Mouse (Mus musculus) kidney, adult 10 weeks (tissue): ENCODE measurements around the gene Ptafr. TPM values are rescaled to one million over a fixed set of nuclear protein-coding genes. Genes with fewer than 3 reads are reported as not detected.

ENCODE experiments used
- polyA plus RNA-seq: library from polyadenylated mRNA; stranded (reverse); fragments of 350-450 nt; fragmentation: Illumina TruSeq; extraction: RNeasy Lipid Tissue Mini Kit (QIAGEN cat#74804); gene quantifications from one replicate; pipeline ENCODE4 v1.2.3, GENCODE M21; 2014; ENCODE audit warnings: low read depth, low replicate concordance

Ptafr gene
- polyA plus RNA-seq = 0.24 TPM

DNA sequence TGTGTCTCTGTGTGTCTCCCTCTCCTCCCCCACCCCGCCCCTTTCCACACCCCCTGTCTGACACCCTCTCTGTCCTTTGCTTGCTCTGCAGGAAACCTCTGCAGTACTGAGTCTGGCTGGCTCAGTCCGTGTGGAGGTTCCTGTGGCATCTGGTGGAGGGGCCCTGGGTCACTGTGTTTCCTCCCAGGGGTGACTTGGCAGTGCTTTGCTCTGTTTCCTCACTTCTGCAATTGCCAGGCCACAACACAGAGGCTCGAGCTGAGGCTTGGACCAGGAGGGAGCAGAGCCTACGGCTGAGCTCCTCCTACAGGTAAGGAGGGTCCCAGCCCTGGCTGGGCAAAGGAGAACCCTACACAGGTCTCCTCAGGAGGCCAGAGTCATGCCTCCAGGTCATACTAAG is at the start of gene Ptafr:
TSS of gene Ptafr (plus strand) at position 103 of the 400 bp plus-strand sequence.

DNA sequence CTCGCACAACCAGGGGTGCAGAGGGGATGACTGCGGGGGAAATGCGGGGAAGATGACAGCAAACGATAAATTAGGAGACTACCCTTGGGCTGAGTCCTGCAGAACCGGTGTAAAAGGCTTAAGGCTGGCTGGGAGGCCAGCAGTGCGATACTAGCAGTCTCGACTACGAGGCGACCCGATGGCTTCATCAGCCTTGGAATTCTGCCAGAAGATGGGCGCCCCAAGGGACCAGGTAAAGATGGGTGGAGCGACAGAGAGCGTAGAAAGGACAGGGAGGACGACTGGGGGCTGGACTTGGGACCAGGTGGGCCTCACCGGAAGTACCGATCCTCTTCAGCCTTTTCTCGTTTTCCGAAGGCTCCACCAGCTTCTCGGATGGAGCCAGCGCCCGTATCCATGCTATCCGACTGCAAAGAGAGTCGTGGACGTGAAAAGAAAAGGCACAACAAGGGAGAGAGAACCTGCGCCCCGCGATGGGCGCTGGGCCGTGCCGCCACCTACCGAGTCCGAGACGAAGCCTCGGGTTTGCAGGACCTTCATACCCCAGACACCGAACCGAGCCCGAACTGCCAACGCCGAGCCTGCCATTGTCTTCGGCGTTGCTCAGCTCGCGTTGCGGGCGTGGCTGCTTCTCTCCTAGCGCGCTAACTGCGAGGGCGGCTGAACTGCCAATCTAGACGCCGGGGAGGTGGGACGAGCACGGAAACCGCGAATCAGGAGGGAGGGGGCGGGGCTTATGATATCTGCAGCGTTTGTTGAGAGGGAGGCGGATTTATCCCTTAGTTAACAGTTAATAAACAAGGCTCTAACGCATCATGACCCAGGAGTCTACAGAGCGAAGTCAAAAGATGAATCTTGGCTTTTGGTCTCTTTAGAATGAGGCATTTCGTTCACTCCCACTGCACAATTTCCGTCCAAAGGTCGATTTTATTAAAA is 30.6 kb upstream of the Ptafr start, which contains the start of gene Atpif1:
TSS of gene Atpif1 (minus strand) at position 679 of the 936 bp plus-strand sequence.

DNA sequence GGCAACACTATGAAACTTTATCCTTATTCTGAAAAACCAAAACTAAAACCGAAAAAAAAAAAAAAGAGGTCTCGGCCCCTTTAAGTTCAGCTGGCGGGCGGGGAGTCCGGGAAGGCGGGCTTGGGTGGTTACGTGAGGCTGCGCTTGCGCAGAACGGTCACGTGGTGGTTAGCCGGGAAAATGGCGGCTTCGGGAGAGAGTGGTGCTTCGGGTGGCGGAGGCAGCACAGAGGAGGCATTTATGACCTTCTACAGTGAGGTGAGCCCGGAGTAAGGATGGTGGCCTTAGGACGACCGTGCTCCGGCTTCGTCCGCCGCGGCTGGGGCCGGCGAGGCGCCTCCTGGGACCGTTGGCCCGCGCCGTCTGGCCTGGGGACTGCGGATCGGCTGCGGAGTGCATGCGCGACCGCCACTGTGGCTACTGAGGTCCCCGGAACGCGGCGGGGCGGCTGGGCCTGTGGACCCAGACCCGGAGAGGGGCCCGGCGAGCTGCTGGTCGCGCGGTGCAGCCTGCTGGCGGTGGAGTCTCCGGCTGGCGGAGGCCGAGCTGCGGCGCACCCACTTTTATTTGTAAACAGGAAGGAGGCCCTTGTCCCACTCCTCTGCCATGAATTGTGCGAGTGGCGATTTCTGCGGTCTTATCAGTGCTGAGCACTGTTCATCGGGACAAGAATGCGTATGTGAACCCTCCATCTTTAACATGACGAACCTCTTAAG is 28.3 kb upstream of the Ptafr start, which contains the start of gene Dnajc8:
TSS of gene Dnajc8 (plus strand) at position 145 of the 716 bp plus-strand sequence.

Other genes starting within 250 kb of the Ptafr start
- gene Trnau1ap, start 234.5 kb upstream of the Ptafr start, polyA plus RNA-seq = 7.0 TPM
- gene Rcc1, start 210.5 kb upstream of the Ptafr start, polyA plus RNA-seq = 4.2 TPM
- 27.5 TPM for gene Phactr4, start 141.6 kb upstream of the Ptafr start, polyA plus RNA-seq
- 1.6 TPM for gene Med18, start 100.1 kb upstream of the Ptafr start, polyA plus RNA-seq
- gene Sesn2, start 53.6 kb upstream of the Ptafr start, polyA plus RNA-seq = 2.3 TPM
- gene Atpif1, start 30.4 kb upstream of the Ptafr start, polyA plus RNA-seq = 672 TPM
- gene Dnajc8, start 28.5 kb upstream of the Ptafr start, polyA plus RNA-seq = 199 TPM
- 13.7 TPM for gene Eya3, start 74.9 kb downstream of the Ptafr start, polyA plus RNA-seq
- gene Xkr8, start 168.5 kb downstream of the Ptafr start, polyA plus RNA-seq = 1.4 TPM
- 0.57 TPM for gene Smpdl3b, start 193.2 kb downstream of the Ptafr start, polyA plus RNA-seq
- gene Rpa2, start 204.3 kb downstream of the Ptafr start, polyA plus RNA-seq = 2.2 TPM
- gene Themis2, start 232.3 kb downstream of the Ptafr start, polyA plus RNA-seq = 0.53 TPM